Mouse (Mus musculus) heart, postnatal 0 days (tissue): Measurements from ENCODE around the gene Srarp. TPM values are rescaled to one million over a fixed set of nuclear protein-coding genes. Genes with fewer than 3 reads are reported as not detected.

ENCODE experiments used
- ATAC-seq: fragments of 200-750 bp; cut with Nextera tagmentation; 2 replicates; pipeline ENCODE4 v1.8.0; 2017; ENCODE audit warnings: low read depth, moderate number of reproducible peaks, moderate library complexity; ENCODE audit not compliant: insufficient read depth
- DNase-seq: peaks from one replicate; pipeline ENCODE4 v3.0.0-alpha.2; 2016; ENCODE audit warnings: low spot score
- H3K27ac ChIP-seq: fragments of 300-500 bp; sonication (generic); 2 replicates; pipeline ENCODE4 v1.5.1; 2014; ENCODE audit warnings: low read depth, mild to moderate bottlenecking
- H3K27me3 ChIP-seq: fragments of 300-500 bp; sonication (generic); 2 replicates; pipeline ENCODE4 v1.6.1; 2014; ENCODE audit warnings: low read length, mixed read lengths; ENCODE audit not compliant: control insufficient read depth, insufficient read depth
- H3K36me3 ChIP-seq: fragments of 300-500 bp; sonication (generic); replicated peaks from 2 replicates; pipeline ENCODE4 v1.6.1; 2014; ENCODE audit warnings: low read length, mixed read lengths; ENCODE audit not compliant: control insufficient read depth, insufficient read depth
- H3K4me1 ChIP-seq: fragments of 300-500 bp; sonication (generic); 2 replicates; pipeline ENCODE4 v1.6.1; 2014; ENCODE audit warnings: antibody characterized with exemption; ENCODE audit not compliant: control insufficient read depth, insufficient read depth
- H3K4me2 ChIP-seq: fragments of 300-500 bp; sonication (generic); 2 replicates; pipeline ENCODE4 v1.6.1; 2014; ENCODE audit warnings: low read depth, mild to moderate bottlenecking, low read length, moderate library complexity
- H3K4me3 ChIP-seq: fragments of 300-500 bp; sonication (generic); 2 replicates; pipeline ENCODE4 v1.5.1; 2014; ENCODE audit warnings: low read depth, low read length
- H3K9ac ChIP-seq: fragments of 300-500 bp; sonication (generic); replicated peaks from 2 replicates; pipeline ENCODE4 v1.6.1; 2014; ENCODE audit warnings: low read depth, low read length, mixed read lengths
- H3K9me3 ChIP-seq: fragments of 300-500 bp; sonication (generic); replicated peaks from 2 replicates; pipeline ENCODE4 v1.6.1; 2016; ENCODE audit warnings: low read length; ENCODE audit not compliant: control insufficient read depth
- CTCF ChIP-seq: IDR thresholded peaks from 2 replicates; pipeline ENCODE4 v1.5.1; 2016; ENCODE audit warnings: antibody characterized with exemption, control low read depth, low read depth
- EP300 ChIP-seq: IDR thresholded peaks from 2 replicates; pipeline ENCODE4 v1.6.1; 2016; ENCODE audit warnings: antibody characterized with exemption, low read depth
- WGBS: fragments of 180-500 bp; shearing (Covaris S2); extraction: QIAGEN DNeasy Blood & Tissue Kit; methylation state at CpG from one replicate; pipeline ENCODE4 v1.1.7; 2014; 5-methylcytosine and 5-hydroxymethylcytosine counted together
- polyA plus RNA-seq: library from polyadenylated mRNA; unstranded; fragments of >200 nt; fragmentation: Nextera tagmentation; extraction: Ambion mirVana; gene quantifications from 2 replicates; pipeline ENCODE4 v1.2.1, GENCODE M21; 2015
- total RNA-seq: library from RNA; depleted of rRNA; stranded (reverse); fragments of >200 nt; gene quantifications from 2 replicates; pipeline ENCODE4 v1.2.3, GENCODE M21; 2014; ENCODE audit warnings: low replicate concordance

Srarp gene
- total and polyA plus RNA-seq, 2 experiments from 2014 or later: not detected

DNA sequence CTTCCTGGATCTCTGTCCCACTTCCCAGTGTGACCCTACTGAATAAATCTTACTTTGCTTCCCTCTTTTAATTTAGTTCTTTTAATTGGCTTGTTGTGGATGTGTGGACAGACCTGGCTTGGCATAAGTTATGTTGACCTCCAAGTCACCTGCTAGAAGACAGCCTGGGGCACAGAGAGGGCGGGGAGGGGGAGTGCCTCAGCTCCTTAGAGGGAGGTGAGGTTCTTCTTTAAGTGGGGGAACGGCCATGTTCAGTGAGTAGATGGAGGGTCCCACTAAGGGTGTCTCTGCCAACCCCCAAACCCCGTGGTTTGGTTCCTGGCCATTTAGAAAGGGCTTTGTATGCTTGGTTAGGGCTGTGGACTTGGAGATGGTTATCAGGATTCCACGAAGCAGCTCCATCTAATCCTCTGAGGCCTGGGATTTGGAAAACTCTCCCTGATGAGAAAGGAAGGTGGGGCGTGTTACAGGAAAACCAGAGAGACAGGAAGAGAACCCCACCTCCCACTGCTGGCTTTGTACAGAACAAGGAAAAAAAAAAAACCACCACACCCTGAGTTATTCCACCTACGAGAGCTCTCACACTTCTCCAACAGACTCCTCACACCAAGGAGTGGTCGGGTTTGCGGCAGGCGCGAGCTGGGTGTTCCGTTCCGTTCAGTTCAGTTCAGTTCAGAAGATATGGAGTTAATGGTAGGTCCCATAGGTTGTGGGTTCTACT is 3.3 kb upstream of the Srarp start:
- ATAC-seq: no peak
- H3K36me3 ChIP-seq: no peaks in the 10 kb centered on the region
- peaks cover 10% of the 10 kb centered on the region for H3K4me1 ChIP-seq
- 0 out of 2 replicates have a peak overlapping the region, but pooled peaks have one; percentile 12 for H3K27ac ChIP-seq
- TF ChIP-seq CTCF: no peak
- H3K9ac ChIP-seq: no peak overlapping the region
- no peak for DNase-seq
- no peaks in the 10 kb centered on the region for H3K27me3 ChIP-seq
- 60% methylated on average over 12 of the region's 12 CpGs for WGBS
- H3K4me2 ChIP-seq: no peak overlapping the region
- H3K4me3 ChIP-seq: no peak overlapping the region
- no peaks in the 10 kb centered on the region for H3K9me3 ChIP-seq

DNA sequence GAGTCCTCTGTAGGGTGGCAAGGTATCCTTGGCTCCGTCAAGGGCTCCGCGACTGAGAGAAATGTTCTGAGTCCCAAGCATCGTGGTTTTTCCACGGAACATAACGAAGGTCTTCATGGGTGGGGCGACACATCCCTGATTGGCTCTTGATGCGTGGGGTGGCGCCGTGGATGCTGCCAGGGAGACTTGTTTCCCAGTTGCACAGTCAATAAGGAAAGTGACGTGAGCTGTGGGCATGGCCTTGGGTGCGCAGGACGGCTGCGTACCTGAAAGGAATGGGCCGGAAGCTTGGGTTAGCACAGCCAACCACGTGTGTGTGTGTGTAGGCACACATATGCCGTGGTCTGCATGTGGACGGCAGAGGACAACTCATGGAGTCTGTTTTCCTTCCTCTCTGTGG is 2.7 kb downstream of the Srarp start:
- no peak overlapping the region for H3K4me3 ChIP-seq
- TF ChIP-seq EP300 (no peak), CTCF (no peak)
- no peaks in the 10 kb centered on the region for H3K4me1 ChIP-seq
- no peaks in the 10 kb centered on the region for H3K27me3 ChIP-seq
- DNase-seq: no peak
- no peaks in the 10 kb centered on the region for H3K9me3 ChIP-seq
- no peaks in the 10 kb centered on the region for H3K36me3 ChIP-seq
- H3K9ac ChIP-seq: no peak overlapping the region
- no peak for ATAC-seq
- H3K4me2 ChIP-seq: no peak overlapping the region
- no peak overlapping the region for H3K27ac ChIP-seq
- WGBS: 82% methylated on average over 18 of the region's 18 CpGs

DNA sequence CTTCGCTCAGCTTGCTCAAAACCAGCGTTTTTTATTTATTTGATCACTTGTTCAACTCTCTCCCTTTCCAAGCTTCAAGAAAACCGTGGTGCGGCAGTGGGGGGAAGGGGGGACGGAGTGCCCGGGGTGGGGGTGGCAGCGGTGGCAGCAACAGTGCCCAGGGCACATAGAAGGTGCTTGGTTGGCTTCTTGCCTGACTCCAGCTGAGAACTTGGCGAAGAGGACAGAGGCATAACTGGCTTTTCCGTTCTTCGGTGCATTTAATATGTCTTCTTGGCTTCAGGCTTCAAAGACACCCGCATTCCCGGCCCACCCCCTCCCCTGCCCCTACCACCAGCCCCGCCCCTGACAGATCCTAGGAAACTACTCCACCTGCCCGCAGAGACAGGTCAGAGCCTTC is 3.2 kb downstream of the Srarp start:
- DNase-seq (no peak), ATAC-seq (no peak)
- 58% methylated on average over 14 of the region's 14 CpGs for WGBS
- no peaks in the 10 kb centered on the region for H3K36me3 ChIP-seq
- H3K4me2 ChIP-seq: no peak overlapping the region
- H3K9me3 ChIP-seq: no peaks in the 10 kb centered on the region
- TF ChIP-seq CTCF: no peak
- no peak for TF ChIP-seq EP300
- H3K4me1 ChIP-seq: no peaks in the 10 kb centered on the region
- no peaks in the 10 kb centered on the region for H3K27me3 ChIP-seq
- no peak overlapping the region for H3K27ac ChIP-seq
- no peak overlapping the region for H3K9ac ChIP-seq
- no peak overlapping the region for H3K4me3 ChIP-seq

DNA sequence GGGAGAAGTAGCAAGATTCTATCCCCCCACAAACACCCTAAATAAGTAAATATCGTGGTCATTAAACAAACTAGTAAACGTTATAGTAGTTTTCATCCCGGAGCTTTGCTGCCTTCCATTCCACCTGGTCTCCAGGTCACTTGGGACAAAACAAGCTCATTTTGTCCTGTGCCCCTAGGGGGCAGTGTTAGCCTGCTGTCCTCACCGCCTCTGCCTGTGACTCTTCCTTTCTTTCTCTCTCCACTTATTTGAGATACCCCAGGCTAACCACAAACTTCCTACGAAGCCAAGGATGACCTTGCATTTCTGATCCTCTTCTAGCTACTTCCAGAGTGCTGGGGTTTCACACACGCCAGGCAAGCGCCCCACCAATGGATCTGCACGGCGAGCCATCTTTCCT is 4.9 kb downstream of the Srarp start:
- 0 out of 2 replicates have a peak, but pooled peaks cover 7% of the 10 kb centered on the region for H3K4me1 ChIP-seq
- H3K9me3 ChIP-seq: no peaks in the 10 kb centered on the region
- no peaks in the 10 kb centered on the region for H3K27me3 ChIP-seq
- ATAC-seq: no peak
- H3K9ac ChIP-seq: no peak overlapping the region
- H3K36me3 ChIP-seq: no peaks in the 10 kb centered on the region
- no peak for TF ChIP-seq EP300
- TF ChIP-seq CTCF: peak; percentile 80
- WGBS: 37% methylated on average over 9 of the region's 9 CpGs
- no peak overlapping the region for H3K4me3 ChIP-seq
- DNase-seq: peak; percentile 75
- no peak overlapping the region for H3K4me2 ChIP-seq
- no peak overlapping the region for H3K27ac ChIP-seq

DNA sequence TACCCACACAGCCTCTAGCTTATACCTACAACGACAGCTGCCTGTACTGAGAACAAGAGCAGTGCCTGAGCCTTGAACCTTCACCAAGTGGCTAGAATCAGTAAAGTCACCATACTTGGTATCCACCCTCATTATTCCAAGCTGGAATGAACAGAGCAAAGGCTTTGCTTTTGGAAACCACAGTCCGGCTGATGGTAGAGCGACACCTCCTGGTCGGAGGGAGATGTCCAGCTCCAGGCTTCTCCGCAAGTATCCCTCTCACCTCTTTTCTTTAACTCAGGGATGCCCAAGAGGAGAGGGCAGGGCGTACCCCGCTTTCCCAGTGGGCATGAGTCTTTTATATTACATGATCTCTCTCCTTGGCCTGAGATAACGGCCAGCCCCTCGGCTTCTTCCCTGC is 6.1 kb downstream of the Srarp start:
- DNase-seq (peak; percentile 76), ATAC-seq (no peak)
- TF ChIP-seq EP300: no peak
- peak; percentile 73 for TF ChIP-seq CTCF
- H3K4me2 ChIP-seq: no peak overlapping the region
- no peaks in the 10 kb centered on the region for H3K36me3 ChIP-seq
- H3K4me3 ChIP-seq: no peak overlapping the region
- H3K9ac ChIP-seq: no peak overlapping the region
- H3K9me3 ChIP-seq: no peaks in the 10 kb centered on the region
- H3K4me1 ChIP-seq: 0 out of 2 replicates have a peak, but pooled peaks cover 13% of the 10 kb centered on the region
- 43% methylated on average over 9 of the region's 9 CpGs for WGBS
- no peaks in the 10 kb centered on the region for H3K27me3 ChIP-seq
- 0 out of 2 replicates have a peak overlapping the region, but pooled peaks have one; percentile 35 for H3K27ac ChIP-seq

DNA sequence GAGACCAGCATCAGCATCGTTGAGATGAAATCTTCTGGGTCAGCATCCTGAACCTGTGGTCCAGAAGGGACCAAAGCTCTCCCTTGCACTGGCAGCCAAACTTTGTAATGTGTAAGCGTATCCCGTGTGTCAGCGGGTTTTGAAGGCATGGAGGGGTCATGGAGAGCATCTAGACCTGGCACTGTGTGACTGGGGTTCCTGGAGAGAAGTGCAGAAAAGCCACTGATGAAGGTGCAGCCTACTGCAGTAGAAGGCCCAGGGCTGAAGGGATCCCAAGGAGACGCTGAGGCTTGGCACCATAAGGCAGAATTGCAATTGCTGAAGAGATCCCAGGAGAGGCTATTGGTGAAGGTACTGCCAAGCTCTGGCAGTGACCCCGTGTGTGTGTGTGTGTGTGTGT is 6.5 kb downstream of the Srarp start:
- Histone ChIP-seq H3K9ac (no peak overlapping the region), H3K36me3 (peaks cover under 1% of the 10 kb centered on the region; the same call in 1 of the 2 replicates), H3K27me3 (no peaks in the 10 kb centered on the region), H3K27ac (peak overlapping the region; percentile 35; the same call in 1 of the 2 replicates), H3K4me2 (no peak overlapping the region), H3K9me3 (no peaks in the 10 kb centered on the region), H3K4me1 (peaks cover 13% of the 10 kb centered on the region; the same call in 1 of the 2 replicates), H3K4me3 (no peak overlapping the region)
- no peak for ATAC-seq
- TF ChIP-seq EP300 (0 out of 2 replicates have a peak, but pooled peaks have one; percentile 29), CTCF (no peak)
- 67% methylated on average over 6 of the region's 6 CpGs for WGBS
- DNase-seq: no peak
